Mouse (Mus musculus) NIH3T3 (cell line): ENCODE results near the gene Myg1.

ENCODE experiments used
- DNase-seq: peaks from one replicate; pipeline ENCODE4 v3.0.0-alpha.2; 2012; ENCODE audit warnings: low read depth

Myg1 gene

DNA sequence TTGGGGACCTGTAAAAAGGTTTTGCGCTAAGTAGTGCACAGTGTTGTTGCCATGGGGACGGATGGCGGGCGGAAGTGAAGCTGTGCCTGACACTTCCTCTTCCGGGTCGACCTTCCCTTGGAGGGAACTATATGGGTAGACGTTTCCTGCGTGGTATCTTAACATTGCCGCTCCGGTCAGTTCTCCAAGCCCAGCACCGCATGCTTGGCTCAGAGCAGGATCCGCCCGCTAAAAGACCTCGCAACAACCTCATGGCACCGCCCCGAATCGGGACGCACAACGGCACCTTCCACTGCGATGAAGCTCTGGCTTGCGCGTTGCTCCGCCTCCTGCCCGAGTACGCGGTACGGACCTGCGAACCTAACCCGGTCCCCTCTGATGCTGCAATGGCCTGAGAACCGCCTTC lies at the start of gene Myg1:
Myg1 (plus strand) TSS at position 100 of the 406 bp plus-strand sequence.
- DNase-seq: peak; percentile 89

GRCm38 (mm10) chr15:102282463-102283292 lies 48.8 kb upstream of the Myg1 start:
- DNase-seq: no peak

DNA sequence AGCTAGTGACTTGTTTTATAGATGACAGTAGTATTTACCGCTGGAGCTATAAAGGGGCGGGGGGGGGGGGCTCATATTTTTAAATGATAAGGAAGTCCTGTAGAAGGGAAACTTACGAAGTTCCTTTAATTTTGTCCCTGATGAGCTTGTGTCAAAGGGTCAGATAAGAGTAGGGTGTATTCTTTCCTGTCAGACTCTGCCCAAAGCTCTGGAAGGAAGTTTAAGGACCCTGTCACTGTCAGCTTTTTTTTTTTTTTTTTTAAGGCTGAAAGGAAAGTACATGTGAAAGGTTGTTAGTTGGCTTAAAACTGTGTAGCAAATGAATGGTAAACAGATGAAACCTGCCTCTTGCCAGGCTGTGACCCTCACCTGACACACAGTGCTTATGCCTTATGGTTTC lies 47.9 kb upstream of the Myg1 start:
- no peak for DNase-seq

- DNase-seq: peak; percentile 88
Observed at GRCm38 (mm10) chr15:102287395-102287794, 44.1 kb upstream of the Myg1 start.

GRCm38 (mm10) chr15:102295633-102296367 lies 35.7 kb upstream of the Myg1 start, which contains the start of gene Espl1:
Gene Espl1 (plus strand): TSS chr15:102296266.
- peak; percentile 95 for DNase-seq

DNA sequence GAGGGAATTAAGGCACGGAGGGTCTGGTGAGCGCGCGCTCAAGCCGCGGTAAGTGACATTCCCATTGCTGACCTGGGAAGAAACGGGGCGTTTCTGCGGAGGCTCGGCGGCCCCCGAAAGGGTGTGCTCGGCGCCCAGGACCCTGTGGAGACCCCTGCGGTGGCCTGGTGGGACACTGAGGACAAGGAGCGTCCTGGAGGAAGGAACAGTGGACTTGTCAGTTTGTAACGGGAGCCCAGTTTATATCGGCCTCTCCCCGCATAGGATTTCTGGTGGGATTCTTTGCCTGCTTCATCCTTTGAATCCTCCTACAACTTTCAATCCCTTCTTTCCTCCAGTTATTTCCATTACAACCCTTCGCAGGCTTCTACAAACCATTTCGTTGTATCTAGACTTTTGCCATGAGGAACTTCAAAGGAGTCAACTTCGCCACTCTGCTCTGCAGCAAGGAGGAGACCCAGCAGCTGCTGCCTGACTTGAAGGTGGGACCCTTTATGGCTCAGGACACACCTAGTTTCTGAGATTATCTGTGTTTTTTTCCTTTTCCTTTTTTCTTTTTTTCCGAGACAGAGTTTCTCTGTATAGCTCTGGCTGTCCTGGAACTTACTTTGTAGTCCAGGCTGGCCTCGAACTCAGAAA lies 35.0 kb upstream of the Myg1 start:
- DNase-seq: no peak

DNA sequence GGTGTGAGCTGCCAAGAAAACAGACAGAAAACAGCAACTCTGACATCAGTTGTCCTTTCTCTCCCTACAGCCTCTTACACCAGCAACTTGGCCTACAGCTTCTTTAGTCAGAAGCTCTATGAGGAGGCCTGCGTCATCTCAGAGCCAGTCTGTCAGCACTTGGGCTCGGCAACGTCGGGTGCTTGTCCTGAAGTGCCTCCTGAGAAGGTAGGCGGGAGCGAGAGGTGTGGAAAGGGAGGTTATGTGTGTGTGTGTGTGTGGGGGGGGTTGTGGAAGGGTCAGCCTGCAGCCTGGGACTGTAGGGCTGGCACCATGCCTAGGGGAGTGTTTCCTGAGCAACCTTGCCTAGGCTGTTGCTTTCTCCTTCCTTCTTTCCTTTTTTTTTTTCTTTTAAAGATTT lies 29.0 kb upstream of the Myg1 start:
- DNase-seq: no peak

DNA sequence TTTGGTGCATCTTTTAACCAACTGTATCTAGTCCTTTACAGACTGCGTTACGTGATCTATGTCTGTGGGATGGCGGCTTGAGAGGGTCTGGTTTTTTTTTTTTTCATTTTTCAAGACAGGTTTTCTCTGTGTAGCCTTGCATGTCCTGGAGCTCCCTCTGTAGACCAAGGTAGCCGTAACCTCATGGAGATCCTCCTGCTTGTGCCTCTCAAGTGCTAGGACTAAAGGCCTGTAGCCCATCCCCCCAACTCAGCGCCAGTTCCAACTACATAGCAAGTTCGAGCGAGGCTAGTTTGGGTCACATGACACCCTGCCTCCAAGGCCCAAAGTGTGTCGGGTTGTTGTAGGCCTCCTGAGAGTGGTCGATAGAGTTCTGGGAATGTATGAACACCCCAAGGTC lies 22.8 kb upstream of the Myg1 start:
- DNase-seq: no peak

DNA sequence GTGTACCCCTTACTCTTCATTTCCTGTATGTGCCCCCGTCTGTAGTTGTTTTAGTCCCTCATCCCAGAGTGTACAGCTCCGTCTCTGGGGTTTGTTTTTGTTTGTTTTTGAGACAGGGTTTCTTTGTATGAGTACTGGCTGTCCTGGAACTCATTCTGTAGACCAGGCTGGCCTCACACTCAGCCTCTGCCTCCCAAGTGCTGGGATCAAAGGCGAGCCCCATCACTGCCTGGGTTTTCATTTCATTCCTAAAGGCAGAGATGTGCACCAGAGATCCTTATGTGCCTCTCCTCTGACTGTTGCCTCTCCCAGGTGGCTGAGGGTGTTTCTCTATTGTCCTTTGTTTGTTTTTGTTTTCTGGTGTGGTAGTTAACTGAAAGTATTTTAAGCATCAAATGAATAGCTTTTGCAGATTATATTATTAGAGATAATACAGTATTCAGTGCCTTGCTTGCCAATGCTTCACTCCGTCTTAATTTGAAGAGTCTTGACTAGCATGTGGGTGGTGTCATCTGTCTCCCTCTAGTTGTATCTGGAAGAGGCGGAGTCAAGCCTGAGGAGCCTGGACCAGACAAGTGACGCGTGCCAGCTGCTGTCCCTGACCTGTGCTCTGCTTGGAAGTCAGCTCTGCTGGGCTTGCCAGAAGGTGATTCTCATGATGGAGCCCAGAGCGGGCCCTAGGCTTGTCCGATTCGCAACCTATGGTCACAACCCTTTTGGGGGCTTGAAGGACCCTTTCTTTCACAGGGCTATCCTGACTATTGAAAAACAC lies 21.2 kb upstream of the Myg1 start:
- DNase-seq: no peak

DNA sequence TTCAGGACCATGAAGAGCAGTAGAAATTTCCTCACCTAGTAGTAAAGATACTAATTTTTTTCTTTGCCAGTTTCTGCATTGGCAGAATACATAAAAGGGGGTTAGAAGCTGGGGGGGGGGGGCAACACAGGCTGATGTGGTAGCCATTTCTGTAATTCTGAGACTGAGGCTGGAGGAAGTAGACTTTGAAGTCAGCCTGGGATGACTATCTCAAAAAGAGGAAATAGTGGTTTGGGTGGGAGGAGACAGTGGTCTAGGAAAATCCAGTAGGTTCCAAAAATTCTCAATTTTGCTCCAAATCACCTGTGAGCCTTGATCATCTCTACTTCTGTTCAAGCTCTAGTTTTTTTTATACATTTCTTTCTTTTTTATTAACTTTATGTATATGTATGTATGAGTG lies 20.0 kb upstream of the Myg1 start:
- no peak for DNase-seq

- peak; percentile 12 for DNase-seq
Observed at GRCm38 (mm10) chr15:102315292-102315691, 16.2 kb upstream of the Myg1 start.

GRCm38 (mm10) chr15:102316263-102316662 lies 15.2 kb upstream of the Myg1 start:
- peak; percentile 83 for DNase-seq

DNA sequence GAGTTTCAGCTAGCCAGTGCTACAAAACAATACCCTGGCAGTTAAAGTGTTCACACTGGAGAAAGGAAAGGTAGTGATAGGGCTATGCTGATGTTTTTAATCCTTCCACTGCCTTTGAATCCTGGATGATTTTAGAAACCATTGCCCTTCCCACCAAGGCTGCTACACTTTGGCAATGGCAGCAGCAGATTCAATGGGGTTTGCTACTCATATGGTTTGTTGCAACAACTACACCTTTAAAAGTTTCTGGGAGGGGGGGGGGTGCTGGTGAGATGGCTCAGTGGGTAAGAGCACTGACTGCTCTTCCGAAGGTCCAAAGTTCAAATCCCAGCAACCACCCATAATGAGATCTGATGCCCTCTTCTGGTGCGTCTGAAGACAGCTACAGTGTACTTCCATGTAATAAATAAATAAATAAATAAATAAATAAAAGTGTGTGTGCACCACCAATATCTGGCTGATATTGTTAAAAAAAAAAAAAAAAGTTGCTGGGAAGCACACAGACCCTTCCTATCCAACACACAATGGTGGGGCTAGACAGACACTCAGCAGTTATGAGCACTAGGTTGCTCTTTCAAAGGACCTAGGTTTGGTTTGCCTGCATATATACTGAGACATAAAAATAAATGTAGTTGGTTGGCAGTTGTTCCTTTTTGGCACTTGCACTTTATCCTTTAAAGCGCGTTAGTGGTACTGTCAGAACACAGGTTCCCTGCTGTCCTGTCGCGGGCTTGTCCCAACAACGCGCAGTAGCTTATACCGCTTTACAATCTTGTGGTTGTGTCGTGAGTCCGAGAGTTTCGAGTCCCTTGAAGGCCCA lies 6.6 kb upstream of the Myg1 start:
- DNase-seq: no peak

- DNase-seq: peak; percentile 90
Observed at GRCm38 (mm10) chr15:102326022-102326576, 5.4 kb upstream of the Myg1 start, which contains the start of gene Pfdn5. Gene Pfdn5 (plus strand): TSS chr15:102326116.

DNA sequence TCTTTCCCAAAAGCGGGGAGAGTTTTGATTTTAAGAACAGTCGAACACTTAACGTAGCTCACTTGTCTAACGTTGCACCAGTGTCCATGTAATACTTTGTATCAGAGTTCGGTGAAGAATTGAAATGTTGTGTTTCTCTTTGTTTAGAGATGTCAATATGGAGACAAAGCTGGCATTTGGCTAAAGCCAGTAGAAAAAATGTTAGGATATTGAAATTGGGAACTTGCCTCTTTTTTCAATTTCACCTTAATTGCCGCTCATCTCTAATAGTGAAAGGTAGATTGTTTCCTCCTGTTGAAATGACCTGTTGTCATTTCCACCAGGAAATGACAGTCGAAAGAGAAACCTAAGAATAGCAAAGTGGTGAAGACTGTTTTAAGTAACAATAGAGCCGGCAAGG lies 4.6 kb upstream of the Myg1 start:
- no peak for DNase-seq

DNA sequence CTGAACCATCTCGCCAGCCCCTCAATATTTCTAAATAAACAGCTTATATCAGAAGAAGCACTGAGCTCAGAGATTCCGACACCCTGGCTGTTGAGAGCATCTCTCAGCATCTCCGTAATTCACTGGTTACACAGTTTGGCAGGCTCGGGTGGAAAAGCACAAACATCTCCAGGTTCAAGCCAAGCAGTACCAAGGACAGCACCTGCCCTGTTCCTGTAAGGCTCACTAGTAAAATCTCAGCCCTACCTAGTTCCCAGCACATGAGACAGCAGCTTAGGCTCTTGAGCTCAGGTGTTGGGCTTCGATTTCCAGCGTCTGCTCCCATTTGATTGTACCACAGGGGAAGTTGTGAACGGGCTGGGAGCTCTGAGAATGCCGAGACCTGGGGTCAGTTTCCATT lies 3.7 kb downstream of the Myg1 start:
- DNase-seq: peak; percentile 27

GRCm38 (mm10) chr15:102335925-102336324 lies 4.4 kb downstream of the Myg1 start:
- peak; percentile 58 for DNase-seq

DNA sequence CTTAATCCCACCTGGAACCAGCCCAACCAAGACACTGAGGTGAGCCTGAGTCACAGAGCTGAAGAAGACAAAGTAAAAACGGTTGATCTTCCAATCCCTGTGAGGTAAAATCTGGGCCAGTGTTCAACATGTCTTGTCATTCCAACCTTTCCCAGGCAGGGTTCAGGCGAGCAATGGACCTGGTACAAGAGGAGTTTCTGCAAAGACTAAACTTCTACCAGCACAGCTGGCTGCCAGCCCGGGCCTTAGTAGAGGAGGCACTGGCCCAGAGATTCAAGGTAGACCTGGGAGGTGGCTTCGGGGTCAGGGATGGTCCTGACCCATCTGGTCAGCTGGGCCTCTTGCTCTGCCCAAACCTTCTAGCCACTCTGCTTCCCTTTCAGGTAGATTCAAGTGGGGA lies 5.4 kb downstream of the Myg1 start:
- DNase-seq: no peak

DNA sequence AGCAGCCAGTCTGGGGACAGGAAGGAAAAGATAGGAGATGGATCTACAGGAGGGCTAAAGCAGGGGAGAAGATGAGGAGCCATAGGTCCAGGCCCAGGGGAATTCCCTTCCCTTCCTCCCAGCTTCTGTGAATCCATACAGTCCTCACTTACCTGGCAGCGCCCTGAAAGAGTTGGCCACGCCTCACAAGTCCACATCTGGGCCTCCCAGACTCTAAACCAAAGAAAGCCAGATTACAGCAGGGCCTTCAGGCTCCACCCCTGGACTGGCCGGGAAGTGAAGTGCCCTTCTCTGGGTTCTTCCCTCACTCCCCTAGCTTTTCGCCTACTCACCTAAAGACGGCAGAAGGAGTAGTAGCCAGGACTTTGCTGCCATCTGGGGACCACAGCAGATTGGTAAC lies 8.1 kb downstream of the Myg1 start:
- no peak for DNase-seq

DNA sequence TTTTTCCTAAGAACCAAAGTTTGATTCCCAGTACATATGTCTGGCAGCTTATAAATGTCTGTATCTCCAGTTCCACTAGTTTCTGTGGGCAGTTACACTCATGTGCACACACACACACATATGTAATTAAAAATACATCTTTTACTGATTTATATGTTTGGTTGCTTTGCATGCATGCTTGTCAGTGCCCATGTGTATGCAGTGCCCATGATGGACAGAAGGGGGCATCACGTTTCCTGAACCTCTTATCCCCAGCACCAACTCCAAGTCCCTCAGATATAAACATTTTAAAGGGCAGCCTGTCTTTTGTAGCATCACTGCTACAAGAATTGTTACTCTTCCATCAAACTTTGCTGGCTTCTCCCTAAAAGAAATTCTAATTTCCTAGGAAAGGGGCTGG lies 10.1 kb downstream of the Myg1 start:
- peak; percentile 85 for DNase-seq

DNA sequence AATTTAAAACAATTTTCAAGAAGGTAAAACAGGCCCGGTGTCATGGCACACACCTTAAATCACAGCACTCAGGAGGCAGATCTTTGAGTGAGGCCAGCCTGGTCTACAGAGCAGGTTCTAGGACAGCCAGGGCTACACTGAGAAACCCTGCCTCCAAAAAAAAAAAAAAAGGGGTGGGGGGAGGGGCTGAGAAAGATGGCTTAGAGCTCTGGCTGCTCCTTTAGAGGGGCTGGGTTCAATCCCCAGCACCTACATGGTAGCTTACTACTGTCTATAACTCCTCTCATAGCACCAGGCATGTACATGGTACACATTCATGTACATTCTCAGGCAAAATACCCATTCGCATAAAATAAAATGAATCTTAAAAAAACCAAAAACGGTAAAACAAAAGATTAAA lies 13.0 kb downstream of the Myg1 start:
- no peak for DNase-seq
